In the genomic region with DNA sequence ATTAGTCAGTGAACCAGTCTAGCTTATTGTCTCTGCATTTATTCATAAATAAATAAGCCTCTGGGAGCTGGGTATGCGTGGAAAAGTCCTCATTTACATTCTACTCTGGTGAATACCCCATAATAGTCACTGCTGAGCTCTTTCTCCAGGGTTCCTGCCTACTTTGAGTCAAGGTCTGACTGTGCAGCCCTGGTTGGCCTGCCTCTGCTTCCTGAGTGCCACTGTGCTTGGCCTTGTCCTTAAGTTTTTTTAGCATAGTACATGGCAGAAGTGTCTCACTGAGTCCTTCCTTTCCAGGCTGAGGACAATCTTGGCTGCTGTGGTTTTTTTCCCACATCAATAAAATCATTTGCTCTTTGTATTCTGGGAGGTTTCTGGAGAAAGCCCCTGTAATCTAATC, we compare ENCODE assay signal across 20 mouse cellular contexts. TPM values are rescaled to one million over a fixed set of nuclear protein-coding genes. Genes with fewer than 3 reads are reported as not detected.
"Had no signal": no experiment of that assay in that cellular context is flagged by ENCODE, and none has a peak within 500 bp of the region (broad histone marks: within the 10 kb centered on the region; RNA-seq: fewer than 3 reads in every experiment).

No protein-coding gene starts in this region.

- H3K4me3 ChIP-seq: midbrain, embryonic 10.5 days; midbrain, embryonic 12.5 days; myocyte; neural tube, embryonic 13.5 days; neural tube, embryonic 15.5 days had no signal

- DNase-seq: lung, embryonic 14.5 days; lung, postnatal 10 days; lung, postnatal 4 days; midbrain, embryonic 14.5 days; retina, postnatal 1 day; right cerebral cortex, adult 18-20 months; right cerebral cortex, postnatal 25 days; right cerebral cortex, postnatal 4 days; spleen, adult 18-20 months; thymus, adult 18-20 months; thymus, postnatal 14 days; thymus, postnatal 4 days had no signal

- H3K4me1 ChIP-seq: midbrain, embryonic 10.5 days; midbrain, embryonic 12.5 days; neural tube, embryonic 13.5 days; neural tube, embryonic 15.5 days had no signal

RNA-seq across cellular contexts. Expression of a gene that starts 35.5 kb away (rescaled TPM):
- total RNA-seq: megakaryocyte, adult 5-6 weeks; megakaryocyte-erythroid progenitor cell, adult 5-6 weeks had no signal
- polyA plus RNA-seq: myocyte; thymus, postnatal 0 days had no signal
